Mouse (Mus musculus) limb, embryonic 14.5 days (tissue): ENCODE measurements around the gene Fam169b. TPM values are rescaled to one million over a fixed set of nuclear protein-coding genes. Genes with fewer than 3 reads are reported as not detected.

ENCODE experiments used
- ATAC-seq: fragments of 200-750 bp; cut with Nextera tagmentation; 2 replicates; pipeline ENCODE4 v1.8.0; 2017; ENCODE audit warnings: low read depth, moderate number of reproducible peaks, moderate TSS enrichment; ENCODE audit not compliant: low FRiP score
- DNase-seq: peaks from one replicate; pipeline ENCODE4 v3.0.0-alpha.2; 2015; ENCODE audit warnings: low spot score
- H3K27ac ChIP-seq: fragments of 300-500 bp; sonication (generic); replicated peaks from 2 replicates; pipeline ENCODE4 v1.5.1; 2014; ENCODE audit warnings: low read depth, mild to moderate bottlenecking, low read length, moderate library complexity, mixed read lengths
- H3K27me3 ChIP-seq: fragments of 300-500 bp; sonication (generic); 2 replicates; pipeline ENCODE4 v1.6.1; 2014; ENCODE audit warnings: low read length, mixed read lengths; ENCODE audit not compliant: control insufficient read depth, insufficient read depth
- H3K36me3 ChIP-seq: fragments of 300-500 bp; sonication (generic); 2 replicates; pipeline ENCODE4 v1.6.1; 2014; ENCODE audit warnings: mild to moderate bottlenecking, low read length, moderate library complexity, mixed read lengths; ENCODE audit not compliant: control insufficient read depth, insufficient read depth
- H3K4me1 ChIP-seq: fragments of 300-500 bp; sonication (generic); 2 replicates; pipeline ENCODE4 v1.6.1; 2014; ENCODE audit warnings: antibody characterized with exemption, low read length, mixed read lengths; ENCODE audit not compliant: control insufficient read depth, insufficient read depth
- H3K4me2 ChIP-seq: fragments of 300-500 bp; sonication (generic); replicated peaks from 2 replicates; pipeline ENCODE4 v1.6.1; 2014; ENCODE audit warnings: low read depth, mild to moderate bottlenecking, low read length, moderate library complexity; ENCODE audit not compliant: severe bottlenecking
- H3K4me3 ChIP-seq: fragments of 300-500 bp; sonication (generic); replicated peaks from 2 replicates; pipeline ENCODE4 v1.5.1; 2014; ENCODE audit warnings: low read length
- H3K9ac ChIP-seq: fragments of 300-500 bp; sonication (generic); 2 replicates; pipeline ENCODE4 v1.6.1; 2014; ENCODE audit warnings: mild to moderate bottlenecking, low read depth, low read length, moderate library complexity; ENCODE audit not compliant: severe bottlenecking
- H3K9me3 ChIP-seq: fragments of 300-500 bp; sonication (generic); 2 replicates; pipeline ENCODE4 v1.6.1; 2016; ENCODE audit warnings: low read length; ENCODE audit not compliant: control insufficient read depth
- POLR2A ChIP-seq: fragments of 200-500 bp; IDR thresholded peaks from 2 replicates; pipeline ENCODE4 v1.8.0; 2012; ENCODE audit warnings: inconsistent platforms, mild to moderate bottlenecking, moderate library complexity, borderline replicate concordance; ENCODE audit not compliant: insufficient read depth, insufficient read length; ENCODE audit errors: extremely low read depth
- WGBS: fragments of 180-500 bp; shearing (Covaris S2); extraction: QIAGEN DNeasy Blood & Tissue Kit; methylation state at CpG from one replicate; pipeline ENCODE4 v1.1.7; 2014; 5-methylcytosine and 5-hydroxymethylcytosine counted together
- polyA plus RNA-seq, 2 experiments: library from polyadenylated mRNA; depleted of rRNA in 1 of 2; stranded (reverse) in 1 of 2; unstranded in 1 of 2; fragments of >200 nt; fragmentation: Nextera tagmentation in 1 of 2; extraction: Ambion mirVana in 1 of 2; gene quantifications; 2 replicates each; pipeline versions ENCODE4 v1.2.1 to v1.2.3; 2012 to 2014

Gene Fam169b
- polyA plus RNA-seq, 2 experiments, result 1.0 to 1.9 TPM

- Histone ChIP-seq H3K9ac (no peak overlapping the region), H3K4me1 (peaks cover 2% of the 10 kb centered on the region; the same call in 1 of the 2 replicates), H3K27ac (no peak overlapping the region), H3K4me3 (no peak overlapping the region), H3K9me3 (no peaks in the 10 kb centered on the region), H3K27me3 (no peaks in the 10 kb centered on the region), H3K36me3 (no peaks in the 10 kb centered on the region), H3K4me2 (no peak overlapping the region)
- ATAC-seq (no peak), DNase-seq (no peak)
- 91% methylated on average over 3 of the region's 3 CpGs for WGBS
- no peak for TF ChIP-seq POLR2A
These were observed 22.7 kb upstream of the Fam169b start for GRCm38 (mm10) chr7:68250902-68251301.

GRCm38 (mm10) chr7:68257767-68258166 lies 15.9 kb upstream of the Fam169b start:
- no peaks in the 10 kb centered on the region for H3K36me3 ChIP-seq
- no peak for TF ChIP-seq POLR2A
- H3K27ac ChIP-seq, result no peak overlapping the region
- H3K9me3 ChIP-seq, result no peaks in the 10 kb centered on the region
- H3K4me2 ChIP-seq, result no peak overlapping the region
- H3K27me3 ChIP-seq, result no peaks in the 10 kb centered on the region
- H3K4me3 ChIP-seq, result no peak overlapping the region
- no peak for DNase-seq
- H3K9ac ChIP-seq, result no peak overlapping the region
- 59% methylated on average over 2 of the region's 2 CpGs for WGBS
- no peak for ATAC-seq
- H3K4me1 ChIP-seq, result peaks cover 16% of the 10 kb centered on the region

- no peaks in the 10 kb centered on the region for H3K27me3 ChIP-seq
- H3K4me3 ChIP-seq, result no peak overlapping the region
- no peak for ATAC-seq
- no peaks in the 10 kb centered on the region for H3K36me3 ChIP-seq
- H3K27ac ChIP-seq, result 0 out of 2 replicates have a peak overlapping the region, but pooled peaks have one; percentile 41
- H3K9me3 ChIP-seq, result no peaks in the 10 kb centered on the region
- 75% methylated on average over 17 of the region's 17 CpGs for WGBS
- no peak overlapping the region for H3K4me2 ChIP-seq
- TF ChIP-seq POLR2A, result no peak
- H3K9ac ChIP-seq, result no peak overlapping the region
- DNase-seq, result no peak
- H3K4me1 ChIP-seq, result peaks cover 22% of the 10 kb centered on the region
These were observed 15.1 kb upstream of the Fam169b start for GRCm38 (mm10) chr7:68258326-68259150.

GRCm38 (mm10) chr7:68259523-68260081 lies 14.0 kb upstream of the Fam169b start:
- TF ChIP-seq POLR2A, result no peak
- Histone ChIP-seq H3K9me3 (no peaks in the 10 kb centered on the region), H3K4me3 (no peak overlapping the region), H3K36me3 (no peaks in the 10 kb centered on the region), H3K27ac (no peak overlapping the region), H3K4me2 (no peak overlapping the region), H3K4me1 (peaks cover 32% of the 10 kb centered on the region), H3K27me3 (no peaks in the 10 kb centered on the region), H3K9ac (no peak overlapping the region)
- DNase-seq, result no peak
- ATAC-seq, result no peak
- 71% methylated on average over 6 of the region's 6 CpGs for WGBS

- WGBS, result 23% methylated on average over 8 of the region's 8 CpGs
- no peak for TF ChIP-seq POLR2A
- H3K4me3 ChIP-seq, result no peak overlapping the region
- H3K27ac ChIP-seq, result 0 out of 2 replicates have a peak overlapping the region, but pooled peaks have one; percentile 52
- H3K4me2 ChIP-seq, result no peak overlapping the region
- ATAC-seq (no peak), DNase-seq (peak; percentile 47)
- H3K9me3 ChIP-seq, result no peaks in the 10 kb centered on the region
- H3K27me3 ChIP-seq, result no peaks in the 10 kb centered on the region
- H3K4me1 ChIP-seq, result peaks cover 47% of the 10 kb centered on the region
- H3K36me3 ChIP-seq, result no peaks in the 10 kb centered on the region
- no peak overlapping the region; the same call in 1 of the 2 replicates for H3K9ac ChIP-seq
These were observed 10.9 kb upstream of the Fam169b start for GRCm38 (mm10) chr7:68262612-68263200.
